Mouse (Mus musculus) lung, postnatal 0 days (tissue): ENCODE data around the gene Ripk1.

Experiments
- CTCF ChIP-seq: IDR thresholded peaks from 2 replicates; pipeline ENCODE4 v1.5.1; 2016; ENCODE audit warnings: antibody characterized with exemption, mild to moderate bottlenecking
- EP300 ChIP-seq: IDR thresholded peaks from 2 replicates; pipeline ENCODE4 v1.6.1; 2016; ENCODE audit warnings: antibody characterized with exemption, mild to moderate bottlenecking, control low read depth

- no peak for TF ChIP-seq CTCF
- no peak for TF ChIP-seq EP300
Measured at GRCm38 (mm10) chr13:34060061-34060460, 57.9 kb downstream of the Ripk1 start.
